Mouse (Mus musculus) monocyte, adult 5-6 weeks (primary cell): ENCODE measurements around the gene Myrf. TPM values are rescaled to one million over a fixed set of nuclear protein-coding genes. Genes with fewer than 3 reads are reported as not detected.
"Not testable (repeated sequence)": the region's sequence is repeated elsewhere in the genome, so short reads cannot be mapped to it uniquely, and the experiment has no call there.

Experiments
- ATAC-seq: fragments of 153-309, 156-312 bp; replicated peaks from 2 replicates; pipeline ENCODE4 v1.8.0; 2017; ENCODE audit warnings: mild to moderate bottlenecking; ENCODE audit not compliant: low TSS enrichment, insufficient number of reproducible peaks, severe bottlenecking, poor library complexity, low FRiP score
- total RNA-seq: library from RNA; stranded (forward); fragments of 200-1000, 200-491, 200-594 nt; gene quantifications from 3 replicates; pipeline ENCODE4 v1.2.3, GENCODE M21; 2017

The Myrf gene
- total RNA-seq, 1 experiment from 2014 or later: not detected

GRCm38 (mm10) chr19:10167112-10167511, 73.4 kb downstream of the Myrf start:
- no peak for ATAC-seq

- ATAC-seq: not testable (repeated sequence)
Measured at GRCm38 (mm10) chr19:10165928-10166327, 74.6 kb downstream of the Myrf start.

- ATAC-seq: no peak
Measured at GRCm38 (mm10) chr19:10163896-10164295, 76.7 kb downstream of the Myrf start.

Other genes with a start within 250 kb of the Myrf start
- gene Best1, start 239.1 kb downstream of the Myrf start, total RNA-seq: 0.21 TPM in 1 of 3 replicates, not detected in the others
- gene Rab3il1, start 239.1 kb downstream of the Myrf start, total RNA-seq: 0.39 to 3.0 TPM in 2 of 3 replicates, not detected in the other
- gene Fads3, start 199.2 kb downstream of the Myrf start, total RNA-seq: 1.1 TPM in 1 of 3 replicates, not detected in the others
- 0.57 to 3.9 TPM (median 1.2 TPM) in 3 replicates for gene Fads2, start 139.0 kb downstream of the Myrf start, total RNA-seq
- gene Fads1, start 57.9 kb downstream of the Myrf start, total RNA-seq: 2.2 to 5.1 TPM (median 2.3 TPM) in 3 replicates
- 129 to 133 TPM (median 132 TPM) in 3 replicates for gene Tmem258, start 36.7 kb downstream of the Myrf start, total RNA-seq
- 31.8 to 42.7 TPM (median 41.9 TPM) in 3 replicates for gene Fen1, start 36.6 kb downstream of the Myrf start, total RNA-seq
- gene Dagla, start 64.1 kb upstream of the Myrf start, total RNA-seq: 0.39 to 0.43 TPM in 2 of 3 replicates, not detected in the other
- gene Syt7, start 148.3 kb upstream of the Myrf start, total RNA-seq: not detected in 3 replicates
- gene Lrrc10b, start 216.7 kb upstream of the Myrf start, total RNA-seq: 0.21 to 0.29 TPM in 2 of 3 replicates, not detected in the other
- 0.67 TPM in 1 of 3 replicates, not detected in the others for gene Ppp1r32, start 242.2 kb upstream of the Myrf start, total RNA-seq